Mouse (Mus musculus): Measurements from ENCODE around the gene Nlgn1. TPM values are rescaled to one million over a fixed set of nuclear protein-coding genes. Genes with fewer than 3 reads are reported as not detected.
A peak's percentile ranks its signal among the peaks of the same experiment; 100 is the strongest.

The Nlgn1 gene
- polyA plus RNA-seq, 1 experiment = 0.31 TPM

DNA sequence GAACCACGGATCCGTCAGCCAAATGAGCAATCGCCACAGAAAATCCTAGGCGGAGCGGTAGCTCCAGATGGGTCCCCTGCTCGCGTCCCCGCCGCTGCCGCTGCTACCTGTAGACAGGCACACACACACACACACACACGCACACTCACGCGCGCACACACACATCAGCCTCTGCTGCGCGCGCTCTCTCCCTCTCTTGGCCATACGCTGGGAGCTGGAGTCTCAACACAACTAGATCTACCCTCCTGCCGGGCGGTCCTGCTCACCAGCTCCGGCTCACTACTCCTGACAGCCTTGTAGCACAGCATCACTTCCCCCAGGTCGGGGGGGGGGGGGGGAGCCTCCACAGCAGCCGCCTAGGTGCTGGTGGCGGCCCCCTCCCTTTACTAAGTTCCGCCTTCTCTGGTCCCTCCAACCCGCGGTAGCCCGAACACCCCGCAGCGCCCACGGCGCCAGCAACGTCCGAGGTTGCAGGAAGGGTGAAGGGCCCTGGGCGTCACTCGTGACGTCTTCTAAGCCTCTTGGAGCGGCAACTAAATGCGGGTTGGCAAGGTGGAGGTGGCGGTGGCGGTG lies 1.1 kb upstream of the Nlgn1 start:
- Histone ChIP-seq H3K36me3 (ENCODE audit: control insufficient read depth, insufficient read depth, low read length, poor library complexity, severe bottlenecking) (no peaks in the 10 kb centered on the region), H3K9ac (ENCODE audit: low read depth, poor library complexity, severe bottlenecking) (peak overlapping the region; percentile 40), H3K9me3 (replicated peaks; ENCODE audit: control insufficient read depth, insufficient read depth, low read length, poor library complexity, severe bottlenecking) (no peaks in the 10 kb centered on the region), H3K4me3 (ENCODE audit: low read depth, low read length) (peak overlapping the region; percentile 52), H3K4me1 (ENCODE audit: control insufficient read depth, insufficient read depth, low read length) (no peaks in the 10 kb centered on the region), H3K27ac (ENCODE audit: insufficient read depth, low read length) (no peak overlapping the region), H3K27me3 (ENCODE audit: control insufficient read depth, insufficient read depth, low read length, poor library complexity, severe bottlenecking) (peaks cover 8% of the 10 kb centered on the region)
- TF ChIP-seq POLR2A (IDR thresholded peaks at IDR 0.05; ENCODE audit: insufficient read depth, low read length) = no peak
- no peak for TF ChIP-seq CTCF (IDR thresholded peaks at IDR 0.05; ENCODE audit: low read depth, low read length)

DNA sequence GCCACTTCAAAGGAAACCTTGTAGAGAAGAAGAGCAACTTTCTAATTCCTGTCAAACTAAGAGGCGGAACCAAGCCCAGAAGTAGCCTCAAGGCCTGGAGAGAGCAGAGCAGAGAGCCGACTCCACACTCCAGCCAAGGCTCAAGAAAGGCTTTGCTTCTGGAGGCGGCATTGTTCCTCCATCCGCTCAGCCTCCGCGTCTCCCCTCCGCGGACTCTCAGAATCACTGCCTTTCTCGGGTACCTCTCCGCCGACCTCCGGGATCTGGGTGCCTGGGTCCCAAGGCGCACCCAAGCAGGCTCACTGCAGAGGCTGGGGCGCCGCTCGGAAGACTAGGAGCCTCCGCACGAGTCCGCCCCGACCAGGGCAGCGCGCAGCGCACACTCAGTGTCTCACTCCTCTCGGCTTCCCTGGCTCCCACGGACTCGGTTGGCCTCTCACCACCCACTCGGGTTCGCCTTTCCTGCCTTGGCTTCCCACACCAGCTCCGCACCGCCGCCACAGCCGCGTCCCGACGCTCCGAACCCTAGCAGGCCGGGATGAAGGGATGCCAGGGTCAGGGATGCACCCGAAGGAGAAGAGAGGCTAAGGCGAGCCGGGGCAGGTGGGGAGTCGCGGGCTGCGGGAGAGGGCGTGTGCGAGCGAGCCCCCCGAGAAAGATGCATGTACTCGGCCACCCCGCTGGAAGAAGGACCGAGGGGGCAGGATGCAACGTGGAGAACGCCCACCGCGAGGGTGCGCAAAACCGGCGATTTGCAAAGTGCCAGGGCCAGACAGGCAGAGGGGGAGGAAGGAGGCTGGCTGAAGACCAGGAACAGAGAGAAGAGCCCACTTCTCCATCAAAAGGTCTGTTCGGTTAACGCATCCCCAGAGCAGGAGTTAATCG lies 841 bp downstream of the Nlgn1 start:
- Histone ChIP-seq H3K36me3 (ENCODE audit: control insufficient read depth, insufficient read depth, low read length, poor library complexity, severe bottlenecking) (no peaks in the 10 kb centered on the region), H3K4me3 (ENCODE audit: low read depth, low read length) (peak overlapping the region; percentile 69), H3K9ac (ENCODE audit: low read depth, poor library complexity, severe bottlenecking) (no peak overlapping the region), H3K9me3 (replicated peaks; ENCODE audit: control insufficient read depth, insufficient read depth, low read length, poor library complexity, severe bottlenecking) (no peaks in the 10 kb centered on the region), H3K27me3 (ENCODE audit: control insufficient read depth, insufficient read depth, low read length, poor library complexity, severe bottlenecking) (peaks cover 8% of the 10 kb centered on the region), H3K27ac (ENCODE audit: insufficient read depth, low read length) (no peak overlapping the region), H3K4me1 (ENCODE audit: control insufficient read depth, insufficient read depth, low read length) (no peaks in the 10 kb centered on the region)
- no peak for TF ChIP-seq CTCF (IDR thresholded peaks at IDR 0.05; ENCODE audit: low read depth, low read length)
- TF ChIP-seq POLR2A (IDR thresholded peaks at IDR 0.05; ENCODE audit: insufficient read depth, low read length) = no peak

DNA sequence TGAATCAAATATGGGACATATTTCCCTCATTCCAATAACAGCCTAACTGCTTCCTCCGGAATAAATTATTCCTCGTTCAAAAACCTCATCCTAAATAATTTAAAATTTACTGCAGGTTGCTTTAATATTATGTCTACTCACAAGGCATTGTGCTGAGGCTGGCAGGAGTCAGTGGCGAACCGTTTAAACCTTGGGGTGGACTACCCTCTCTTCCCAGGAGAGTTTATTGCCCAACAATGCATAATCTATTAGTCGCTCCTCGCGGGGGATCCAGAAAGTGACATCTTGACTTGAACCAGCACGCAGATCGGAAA lies 1.4 kb downstream of the Nlgn1 start:
- no peak for TF ChIP-seq POLR2A (IDR thresholded peaks at IDR 0.05; ENCODE audit: insufficient read depth, low read length)
- no peak for TF ChIP-seq CTCF (IDR thresholded peaks at IDR 0.05; ENCODE audit: low read depth, low read length)
- no peak for TF ChIP-seq EP300 (IDR thresholded peaks at IDR 0.05; ENCODE audit: insufficient read depth, low read depth, low read length)
- H3K27me3 ChIP-seq (ENCODE audit: control insufficient read depth, insufficient read depth, low read length, poor library complexity, severe bottlenecking) = peaks cover 8% of the 10 kb centered on the region
- H3K9ac ChIP-seq (ENCODE audit: low read depth, poor library complexity, severe bottlenecking) = no peak overlapping the region

DNA sequence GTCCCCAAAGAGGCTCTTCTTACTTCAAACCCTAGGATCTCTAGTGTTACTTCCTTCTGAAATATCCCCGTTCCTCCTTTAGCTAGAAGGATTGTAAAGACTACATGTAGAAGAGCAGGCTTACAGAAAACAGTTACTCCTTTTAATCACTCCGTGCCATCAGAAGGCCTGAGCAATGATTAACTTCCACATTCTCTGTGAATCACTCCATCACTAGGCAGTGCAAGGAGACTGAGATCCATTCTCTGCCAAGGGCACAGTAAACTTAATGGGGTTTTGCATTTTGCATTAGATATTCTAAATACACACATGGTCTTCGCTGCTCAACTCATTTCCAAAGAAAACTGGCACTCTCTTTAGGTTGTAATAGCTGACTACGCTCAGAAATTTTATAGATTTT lies 2.2 kb downstream of the Nlgn1 start:
- H3K4me1 ChIP-seq (ENCODE audit: control insufficient read depth, insufficient read depth, low read length) = no peaks in the 10 kb centered on the region
- H3K4me3 ChIP-seq (ENCODE audit: low read depth, low read length) = no peak overlapping the region
- peaks cover 8% of the 10 kb centered on the region for H3K27me3 ChIP-seq (ENCODE audit: control insufficient read depth, insufficient read depth, low read length, poor library complexity, severe bottlenecking)
- H3K36me3 ChIP-seq (ENCODE audit: control insufficient read depth, insufficient read depth, low read length, poor library complexity, severe bottlenecking) = no peaks in the 10 kb centered on the region
- H3K9ac ChIP-seq (ENCODE audit: low read depth, poor library complexity, severe bottlenecking) = no peak overlapping the region
- H3K9me3 ChIP-seq (replicated peaks; ENCODE audit: control insufficient read depth, insufficient read depth, low read length, poor library complexity, severe bottlenecking) = no peaks in the 10 kb centered on the region
- TF ChIP-seq POLR2A (IDR thresholded peaks at IDR 0.05; ENCODE audit: insufficient read depth, low read length) (no peak), EP300 (IDR thresholded peaks at IDR 0.05; ENCODE audit: insufficient read depth, low read depth, low read length) (no peak), CTCF (IDR thresholded peaks at IDR 0.05; ENCODE audit: low read depth, low read length) (no peak)
- no peak overlapping the region for H3K27ac ChIP-seq (ENCODE audit: insufficient read depth, low read length)

More for the DNA sequence above, 1.4 kb downstream of the Nlgn1 start:
- no peaks in the 10 kb centered on the region for H3K4me1 ChIP-seq (ENCODE audit: control insufficient read depth, insufficient read depth, low read length)
- H3K4me3 ChIP-seq (ENCODE audit: low read depth, low read length) = peak overlapping the region; percentile 69
- no peak overlapping the region for H3K27ac ChIP-seq (ENCODE audit: insufficient read depth, low read length)
- no peaks in the 10 kb centered on the region for H3K9me3 ChIP-seq (replicated peaks; ENCODE audit: control insufficient read depth, insufficient read depth, low read length, poor library complexity, severe bottlenecking)
- no peaks in the 10 kb centered on the region for H3K36me3 ChIP-seq (ENCODE audit: control insufficient read depth, insufficient read depth, low read length, poor library complexity, severe bottlenecking)

DNA sequence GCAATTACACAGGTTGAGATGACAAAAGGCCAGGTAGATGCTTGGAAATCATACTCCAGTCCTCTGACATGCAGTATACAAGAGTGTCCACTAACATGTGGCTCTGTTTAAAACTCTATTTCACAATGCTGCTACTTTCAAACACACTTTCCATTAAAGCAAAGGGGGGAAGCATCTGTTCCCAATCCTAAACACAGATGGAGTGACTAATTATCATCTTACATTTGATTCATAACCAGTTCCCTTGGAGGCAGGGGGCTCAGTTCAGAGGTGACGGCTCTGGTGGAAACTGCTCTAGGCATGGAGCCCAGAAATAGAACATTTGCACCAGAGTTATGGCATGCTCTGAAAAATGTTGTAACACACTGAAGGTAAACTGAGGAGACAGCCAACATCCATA lies 7.8 kb downstream of the Nlgn1 start:
- no peak overlapping the region for H3K9ac ChIP-seq (ENCODE audit: low read depth, poor library complexity, severe bottlenecking)
- TF ChIP-seq CTCF (IDR thresholded peaks at IDR 0.05; ENCODE audit: low read depth, low read length) = no peak
- no peak for TF ChIP-seq POLR2A (IDR thresholded peaks at IDR 0.05; ENCODE audit: insufficient read depth, low read length)
- TF ChIP-seq EP300 (IDR thresholded peaks at IDR 0.05; ENCODE audit: insufficient read depth, low read depth, low read length) = no peak
- H3K27me3 ChIP-seq (ENCODE audit: control insufficient read depth, insufficient read depth, low read length, poor library complexity, severe bottlenecking) = no peaks in the 10 kb centered on the region
- no peaks in the 10 kb centered on the region for H3K9me3 ChIP-seq (replicated peaks; ENCODE audit: control insufficient read depth, insufficient read depth, low read length, poor library complexity, severe bottlenecking)
- no peak overlapping the region for H3K4me3 ChIP-seq (ENCODE audit: low read depth, low read length)
- no peak overlapping the region for H3K27ac ChIP-seq (ENCODE audit: insufficient read depth, low read length)
- H3K36me3 ChIP-seq (ENCODE audit: control insufficient read depth, insufficient read depth, low read length, poor library complexity, severe bottlenecking) = no peaks in the 10 kb centered on the region
- no peaks in the 10 kb centered on the region for H3K4me1 ChIP-seq (ENCODE audit: control insufficient read depth, insufficient read depth, low read length)

DNA sequence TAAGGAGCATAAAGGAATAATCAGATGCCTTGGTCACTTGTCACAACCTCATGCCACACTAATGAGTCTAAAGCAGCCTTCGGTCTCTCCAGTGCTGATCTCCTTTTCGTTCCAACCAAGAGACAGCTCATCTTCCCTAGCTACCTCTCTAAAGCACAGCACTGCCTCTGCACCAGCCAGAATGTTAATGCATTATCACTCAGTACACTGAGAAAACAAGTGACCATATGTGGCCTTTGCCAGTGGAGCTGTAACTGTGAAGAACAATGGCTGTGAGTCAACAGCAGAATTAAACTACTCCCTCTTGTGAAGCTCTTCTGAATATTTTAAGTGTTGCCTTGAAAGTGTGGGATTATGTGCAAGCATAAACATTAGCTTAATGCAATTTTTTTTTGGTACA lies 14.9 kb downstream of the Nlgn1 start:
- no peak overlapping the region for H3K4me3 ChIP-seq (ENCODE audit: low read depth, low read length)
- no peaks in the 10 kb centered on the region for H3K36me3 ChIP-seq (ENCODE audit: control insufficient read depth, insufficient read depth, low read length, poor library complexity, severe bottlenecking)
- no peak for TF ChIP-seq POLR2A (IDR thresholded peaks at IDR 0.05; ENCODE audit: insufficient read depth, low read length)
- no peak for TF ChIP-seq EP300 (IDR thresholded peaks at IDR 0.05; ENCODE audit: insufficient read depth, low read depth, low read length)
- no peak for TF ChIP-seq CTCF (IDR thresholded peaks at IDR 0.05; ENCODE audit: low read depth, low read length)
- H3K9ac ChIP-seq (ENCODE audit: low read depth, poor library complexity, severe bottlenecking) = no peak overlapping the region
- H3K9me3 ChIP-seq (replicated peaks; ENCODE audit: control insufficient read depth, insufficient read depth, low read length, poor library complexity, severe bottlenecking) = no peaks in the 10 kb centered on the region
- no peaks in the 10 kb centered on the region for H3K27me3 ChIP-seq (ENCODE audit: control insufficient read depth, insufficient read depth, low read length, poor library complexity, severe bottlenecking)
- no peaks in the 10 kb centered on the region for H3K4me1 ChIP-seq (ENCODE audit: control insufficient read depth, insufficient read depth, low read length)
- H3K27ac ChIP-seq (ENCODE audit: insufficient read depth, low read length) = no peak overlapping the region

Data from ES-Bruce4 (cell line).